Mouse (Mus musculus) liver, embryonic 13.5 days (tissue): ENCODE data around the gene Cyp3a13. TPM values are rescaled to one million over a fixed set of nuclear protein-coding genes. Genes with fewer than 3 reads are reported as not detected.
"Not testable (repeated sequence)": the region's sequence is repeated elsewhere in the genome, so short reads cannot be mapped to it uniquely, and the experiment has no call there.

Experiments
- ATAC-seq: fragments of 200-750 bp; cut with Nextera tagmentation; 2 replicates; pipeline ENCODE4 v1.8.0; 2017; ENCODE audit warnings: low read depth, mild to moderate bottlenecking, moderate number of reproducible peaks, moderate library complexity
- DNase-seq: peaks from one replicate; pipeline ENCODE4 v3.0.0; 2022
- H3K27ac ChIP-seq: fragments of 300-500 bp; sonication (generic); 2 replicates; pipeline ENCODE4 v1.5.1; 2015; ENCODE audit warnings: moderate library complexity, mild to moderate bottlenecking, inconsistent platforms
- H3K27me3 ChIP-seq: fragments of 300-500 bp; sonication (generic); 2 replicates; pipeline ENCODE4 v1.6.1; 2015; ENCODE audit warnings: mild to moderate bottlenecking, inconsistent platforms
- H3K36me3 ChIP-seq: fragments of 300-500 bp; sonication (generic); 2 replicates; pipeline ENCODE4 v1.6.1; 2015; ENCODE audit warnings: mild to moderate bottlenecking, inconsistent platforms
- H3K4me1 ChIP-seq: fragments of 300-500 bp; sonication (generic); replicated peaks from 2 replicates; pipeline ENCODE4 v1.6.1; 2015; ENCODE audit warnings: inconsistent platforms
- H3K4me2 ChIP-seq: fragments of 300-500 bp; sonication (generic); 2 replicates; pipeline ENCODE4 v1.6.1; 2015; ENCODE audit warnings: inconsistent platforms, mild to moderate bottlenecking, moderate library complexity
- H3K4me3 ChIP-seq: fragments of 300-500 bp; sonication (generic); replicated peaks from 2 replicates; pipeline ENCODE4 v1.5.1; 2015; ENCODE audit warnings: mild to moderate bottlenecking, inconsistent platforms
- H3K9ac ChIP-seq: fragments of 300-500 bp; sonication (generic); 2 replicates; pipeline ENCODE4 v1.6.1; 2015; ENCODE audit warnings: mild to moderate bottlenecking, inconsistent platforms
- H3K9me3 ChIP-seq: fragments of 300-500 bp; sonication (generic); replicated peaks from 2 replicates; pipeline ENCODE4 v1.6.1; 2016; ENCODE audit warnings: inconsistent platforms
- WGBS: fragments of 180-500 bp; shearing (Covaris S2); methylation state at CpG from one replicate; pipeline ENCODE4 v1.1.7; 2015; ENCODE audit not compliant: insufficient replicate concordance; 5-methylcytosine and 5-hydroxymethylcytosine counted together
- polyA plus RNA-seq: library from polyadenylated mRNA; unstranded; fragments of >200 nt; fragmentation: Nextera tagmentation; extraction: Ambion mirVana; gene quantifications from 2 replicates; pipeline ENCODE4 v1.2.1, GENCODE M21; 2015

Gene Cyp3a13
- polyA plus RNA-seq, 1 experiment from 2014 or later, result 1.5 TPM

DNA sequence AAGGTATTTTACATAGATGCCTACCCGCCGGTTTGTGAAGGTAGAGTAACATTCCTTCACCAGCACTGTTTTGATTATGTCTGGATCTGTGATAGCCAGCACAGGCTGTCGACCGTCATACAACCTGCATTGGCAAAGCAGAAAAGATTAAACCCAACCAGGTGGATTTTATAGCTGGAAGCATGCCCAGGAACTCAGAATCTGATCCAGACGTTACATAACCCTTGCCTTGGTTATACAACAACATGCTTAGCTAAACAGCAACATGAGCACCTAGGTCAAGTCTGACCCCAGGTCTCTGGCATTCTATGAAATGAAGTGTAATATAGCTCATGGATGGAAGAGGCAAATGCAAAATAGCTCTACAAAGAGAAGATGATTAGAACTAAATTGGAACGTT lies 5.9 kb downstream of the Cyp3a13 start:
- H3K27me3 ChIP-seq, result no peaks in the 10 kb centered on the region
- no peak for DNase-seq
- 53% methylated on average over 6 of the region's 6 CpGs for WGBS

DNA sequence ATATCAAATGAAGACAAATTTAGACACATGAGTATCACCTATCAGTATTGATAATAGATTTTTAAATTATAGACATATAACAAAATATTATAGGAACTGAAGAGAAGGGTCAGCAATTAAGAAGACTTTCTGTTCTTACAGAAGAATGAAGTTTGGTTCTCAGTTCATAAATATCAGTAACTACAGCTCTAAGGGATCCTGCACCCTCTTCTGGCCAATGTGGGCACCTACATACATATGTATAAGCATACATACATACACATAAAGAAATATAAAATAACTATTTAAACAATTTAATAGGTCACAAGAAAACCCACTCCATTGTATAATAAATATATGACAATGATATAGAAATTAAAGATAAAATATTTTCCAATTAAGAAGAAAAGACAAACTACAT lies 6.9 kb downstream of the Cyp3a13 start:
- H3K27ac ChIP-seq, result no peak overlapping the region
- H3K4me3 ChIP-seq, result no peak overlapping the region
- no peak overlapping the region for H3K4me2 ChIP-seq
- no peak overlapping the region for H3K9ac ChIP-seq
- DNase-seq (no peak), ATAC-seq (no peak)
- no peaks in the 10 kb centered on the region for H3K27me3 ChIP-seq
- no peaks in the 10 kb centered on the region for H3K9me3 ChIP-seq
- no peaks in the 10 kb centered on the region for H3K36me3 ChIP-seq
- no peaks in the 10 kb centered on the region for H3K4me1 ChIP-seq

More for the DNA sequence above, 5.9 kb downstream of the Cyp3a13 start:
- no peaks in the 10 kb centered on the region for H3K9me3 ChIP-seq
- no peaks in the 10 kb centered on the region for H3K36me3 ChIP-seq
- H3K27ac ChIP-seq, result no peak overlapping the region
- H3K4me1 ChIP-seq, result no peaks in the 10 kb centered on the region
- ATAC-seq, result no peak
- no peak overlapping the region for H3K4me3 ChIP-seq
- no peak overlapping the region for H3K9ac ChIP-seq
- H3K4me2 ChIP-seq, result no peak overlapping the region

DNA sequence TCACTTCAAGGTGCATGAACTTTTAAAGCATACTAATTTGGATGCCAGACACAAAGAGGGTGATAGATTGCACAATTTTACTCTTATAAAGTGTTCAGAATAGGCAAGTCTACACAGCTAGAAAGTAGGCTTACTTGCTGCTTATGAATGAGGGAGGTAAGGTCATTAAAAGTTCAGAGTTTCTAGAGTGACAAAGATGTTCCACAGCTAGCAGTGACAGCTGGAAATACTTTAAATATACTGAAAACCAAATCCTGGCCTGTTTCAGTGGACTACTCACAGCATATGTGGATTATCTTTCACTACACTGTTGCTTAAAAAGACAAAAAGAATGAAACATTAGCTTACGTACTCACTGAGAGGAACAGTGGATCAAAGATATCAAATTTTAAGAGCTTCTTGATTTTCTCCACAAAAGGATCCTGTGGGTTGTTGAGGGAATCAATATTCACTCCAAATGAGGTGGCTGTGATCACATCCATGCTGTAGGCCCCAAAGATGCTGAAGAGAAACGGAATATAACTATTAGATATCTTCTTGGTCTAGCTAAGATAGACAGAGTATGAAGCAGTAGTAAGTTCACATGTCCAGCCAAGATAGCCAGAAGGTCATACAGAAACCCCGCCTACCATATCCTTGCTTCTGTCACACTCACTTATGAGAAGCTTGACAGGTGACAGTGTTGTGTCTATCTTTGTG lies 11.7 kb downstream of the Cyp3a13 start:
- no peaks in the 10 kb centered on the region for H3K9me3 ChIP-seq
- no peak overlapping the region for H3K4me2 ChIP-seq
- WGBS, result 68% methylated on average over 3 of the region's 3 CpGs
- ATAC-seq (no peak), DNase-seq (no peak)
- no peak overlapping the region for H3K9ac ChIP-seq
- no peaks in the 10 kb centered on the region for H3K36me3 ChIP-seq
- H3K27ac ChIP-seq, result no peak overlapping the region
- no peak overlapping the region for H3K4me3 ChIP-seq
- H3K27me3 ChIP-seq, result no peaks in the 10 kb centered on the region
- H3K4me1 ChIP-seq, result no peaks in the 10 kb centered on the region

DNA sequence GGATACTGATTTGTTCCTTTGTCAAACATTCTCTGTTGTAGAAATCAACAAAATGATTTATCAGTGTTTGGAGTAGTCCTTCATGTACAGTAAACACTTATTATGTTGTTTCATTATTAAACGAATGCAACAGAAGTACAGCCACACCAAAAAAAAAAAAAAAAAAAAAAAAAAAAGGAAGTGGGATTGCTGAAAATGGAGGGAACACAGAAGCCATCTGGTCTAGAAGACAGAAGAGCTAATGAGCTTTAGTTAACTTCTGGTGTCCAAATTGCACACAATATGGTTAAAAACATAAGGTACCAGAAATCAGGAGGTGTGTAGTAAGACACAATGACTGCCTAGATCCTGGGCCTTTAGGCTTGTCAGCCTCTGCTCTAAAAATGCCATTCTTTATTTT lies 23.6 kb downstream of the Cyp3a13 start:
- no peak for ATAC-seq
- DNase-seq, result no peak
- no peaks in the 10 kb centered on the region for H3K4me1 ChIP-seq
- no peaks in the 10 kb centered on the region for H3K9me3 ChIP-seq
- H3K4me3 ChIP-seq, result no peak overlapping the region
- H3K9ac ChIP-seq, result no peak overlapping the region
- H3K36me3 ChIP-seq, result no peaks in the 10 kb centered on the region
- 34% methylated on average over 1 of the region's 1 CpGs for WGBS
- no peaks in the 10 kb centered on the region for H3K27me3 ChIP-seq
- H3K4me2 ChIP-seq, result no peak overlapping the region
- no peak overlapping the region for H3K27ac ChIP-seq

DNA sequence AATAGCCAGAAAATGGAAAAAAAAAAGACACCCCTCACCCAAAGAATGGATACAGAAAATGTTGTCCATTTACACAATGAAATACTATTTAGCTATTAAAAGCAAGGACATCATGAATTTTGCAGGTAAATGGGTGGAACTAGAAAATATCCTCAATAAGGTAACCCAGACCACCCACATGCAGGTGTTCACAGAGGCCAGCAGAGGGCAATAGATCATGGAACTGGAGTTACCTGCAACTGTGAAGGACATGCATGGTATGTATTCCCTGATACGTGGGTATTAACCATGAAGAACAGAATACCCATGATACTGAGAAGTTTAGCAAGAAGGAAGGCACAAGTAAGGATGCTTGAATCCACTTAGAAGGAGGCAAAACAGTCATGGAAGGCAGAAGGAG lies 28.5 kb downstream of the Cyp3a13 start:
- ATAC-seq (no peak), DNase-seq (no peak)
- no peaks in the 10 kb centered on the region for H3K27me3 ChIP-seq
- H3K36me3 ChIP-seq, result no peaks in the 10 kb centered on the region
- 47% methylated on average over 1 of the region's 1 CpGs for WGBS
- H3K4me2 ChIP-seq, result no peak overlapping the region
- H3K9me3 ChIP-seq, result no peaks in the 10 kb centered on the region
- no peaks in the 10 kb centered on the region for H3K4me1 ChIP-seq
- H3K27ac ChIP-seq, result no peak overlapping the region
- H3K9ac ChIP-seq, result no peak overlapping the region
- no peak overlapping the region for H3K4me3 ChIP-seq

DNA sequence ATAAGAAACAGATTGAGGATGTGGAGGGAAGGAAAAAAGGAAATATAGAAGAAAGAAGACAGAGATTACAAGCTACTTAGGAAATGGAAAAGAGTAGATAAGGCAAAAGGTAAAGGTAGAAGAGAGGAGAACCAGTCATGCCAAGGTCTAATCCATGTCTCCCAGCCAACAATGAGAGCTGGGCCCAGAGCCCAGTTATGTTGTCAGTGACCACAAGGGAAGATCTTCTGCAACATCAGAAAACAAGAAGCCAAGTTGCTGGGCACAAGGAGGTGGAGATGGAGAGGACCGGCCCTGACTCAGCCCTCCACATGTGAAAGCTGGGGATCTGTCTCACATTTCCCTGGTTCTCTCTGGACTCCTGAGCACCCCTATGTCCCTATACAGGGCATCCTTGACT lies 33.8 kb downstream of the Cyp3a13 start:
- no peaks in the 10 kb centered on the region for H3K27me3 ChIP-seq
- no peak overlapping the region for H3K4me3 ChIP-seq
- 81% methylated on average over 1 of the region's 1 CpGs for WGBS
- ATAC-seq (no peak), DNase-seq (no peak)
- no peaks in the 10 kb centered on the region for H3K4me1 ChIP-seq
- no peak overlapping the region for H3K9ac ChIP-seq
- H3K9me3 ChIP-seq, result no peaks in the 10 kb centered on the region
- H3K36me3 ChIP-seq, result no peaks in the 10 kb centered on the region
- no peak overlapping the region for H3K27ac ChIP-seq
- H3K4me2 ChIP-seq, result no peak overlapping the region

DNA sequence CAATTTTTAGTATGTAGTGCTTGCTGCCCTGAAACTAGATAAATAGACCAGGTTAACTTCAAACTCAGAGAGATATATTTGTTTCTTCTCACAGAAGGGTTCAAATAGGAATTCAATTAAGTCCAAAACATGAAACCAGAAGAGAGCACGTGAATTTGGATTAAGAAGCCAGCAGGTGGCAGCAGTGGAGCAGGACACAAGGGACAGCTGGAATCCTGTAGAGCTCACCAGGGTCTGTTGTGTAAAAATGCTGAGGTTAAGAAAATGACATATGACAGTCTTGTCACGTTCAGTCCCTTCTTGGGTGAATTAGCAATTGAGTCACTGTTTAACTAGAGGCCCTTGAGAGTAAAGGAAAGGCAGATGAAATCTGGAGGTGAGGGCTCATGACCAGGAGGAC lies 35.5 kb downstream of the Cyp3a13 start:
- no peak overlapping the region for H3K27ac ChIP-seq
- H3K9ac ChIP-seq, result no peak overlapping the region
- H3K4me1 ChIP-seq, result no peaks in the 10 kb centered on the region
- H3K4me3 ChIP-seq, result no peak overlapping the region
- DNase-seq (peak; percentile 9), ATAC-seq (no peak)
- H3K27me3 ChIP-seq, result no peaks in the 10 kb centered on the region
- no peaks in the 10 kb centered on the region for H3K36me3 ChIP-seq
- H3K9me3 ChIP-seq, result no peaks in the 10 kb centered on the region
- WGBS, result 3% methylated on average over 2 of the region's 2 CpGs
- no peak overlapping the region for H3K4me2 ChIP-seq

DNA sequence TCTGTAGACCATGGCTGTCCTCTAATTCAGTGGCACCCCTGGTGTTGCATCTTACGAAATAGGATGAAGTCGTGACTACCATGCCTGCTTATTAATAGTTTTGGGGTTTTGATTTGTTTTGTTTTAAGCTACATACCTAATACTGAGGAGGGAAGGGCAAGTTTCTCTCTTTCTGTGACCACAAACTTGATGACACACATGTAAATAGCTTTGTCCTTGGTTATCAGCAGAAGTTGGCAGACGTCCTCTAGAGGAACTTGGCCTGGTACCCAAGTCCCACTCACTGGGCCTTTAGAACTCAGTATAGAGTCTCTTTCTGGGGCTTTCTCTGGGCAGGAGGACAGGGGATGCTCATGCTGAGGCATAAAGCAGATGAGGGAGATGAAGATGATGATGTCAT lies 38.1 kb downstream of the Cyp3a13 start:
- H3K9me3 ChIP-seq, result no peaks in the 10 kb centered on the region
- no peak for ATAC-seq
- H3K27ac ChIP-seq, result no peak overlapping the region
- DNase-seq, result no peak
- H3K9ac ChIP-seq, result no peak overlapping the region
- no peak overlapping the region for H3K4me2 ChIP-seq
- H3K36me3 ChIP-seq, result no peaks in the 10 kb centered on the region
- WGBS, result 38% methylated on average over 3 of the region's 3 CpGs
- H3K27me3 ChIP-seq, result no peaks in the 10 kb centered on the region
- H3K4me1 ChIP-seq, result no peaks in the 10 kb centered on the region
- H3K4me3 ChIP-seq, result no peak overlapping the region

DNA sequence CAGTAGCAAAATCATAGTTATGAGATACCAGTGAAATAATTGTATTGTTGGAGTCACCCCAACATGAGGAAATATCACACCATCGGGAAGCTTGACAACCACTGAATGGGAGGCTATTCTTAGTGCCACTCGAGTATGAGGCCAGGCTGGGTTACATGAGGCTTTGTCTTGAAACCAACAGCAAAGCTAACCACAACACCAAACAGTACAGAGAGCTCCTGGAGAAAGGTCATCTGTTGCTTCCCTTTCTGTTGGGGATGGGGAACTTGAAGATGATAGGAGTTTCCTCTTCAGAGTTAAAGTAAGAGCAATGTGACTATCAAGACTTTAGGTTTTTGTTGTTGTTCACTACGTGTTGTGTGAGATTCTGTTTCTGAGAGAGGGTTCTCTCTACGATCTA lies 38.5 kb downstream of the Cyp3a13 start:
- Histone ChIP-seq H3K4me2 (no peak overlapping the region), H3K36me3 (no peaks in the 10 kb centered on the region), H3K4me3 (no peak overlapping the region), H3K4me1 (no peaks in the 10 kb centered on the region), H3K9ac (no peak overlapping the region), H3K27me3 (no peaks in the 10 kb centered on the region), H3K27ac (no peak overlapping the region), H3K9me3 (no peaks in the 10 kb centered on the region)
- ATAC-seq (no peak), DNase-seq (no peak)
- 18% methylated on average over 4 of the region's 4 CpGs for WGBS

DNA sequence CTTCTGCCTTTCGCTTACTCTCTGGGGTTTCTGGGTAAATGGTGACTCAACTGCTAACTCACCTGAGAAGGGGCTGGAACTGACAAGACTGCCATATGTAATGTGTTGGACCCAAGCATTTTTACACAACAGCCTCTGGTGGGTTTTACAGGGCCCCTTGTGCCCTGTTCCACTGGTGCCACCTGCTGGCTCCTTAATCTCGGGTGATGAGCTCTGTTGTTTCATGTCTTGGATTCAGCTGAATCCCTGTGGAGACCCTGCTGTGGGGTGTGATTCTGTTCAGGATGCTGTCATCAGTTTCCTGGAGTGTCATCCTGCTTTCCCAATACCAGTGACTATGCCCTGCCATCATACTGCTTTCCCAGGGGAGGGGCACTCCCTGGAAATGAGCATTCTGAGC lies 43.6 kb downstream of the Cyp3a13 start:
- Histone ChIP-seq H3K4me2 (no peak overlapping the region), H3K27ac (no peak overlapping the region), H3K9ac (no peak overlapping the region), H3K27me3 (no peaks in the 10 kb centered on the region), H3K4me3 (no peak overlapping the region), H3K9me3 (no peaks in the 10 kb centered on the region), H3K36me3 (no peaks in the 10 kb centered on the region), H3K4me1 (no peaks in the 10 kb centered on the region)
- 33% methylated on average over 2 of the region's 2 CpGs for WGBS
- DNase-seq (no peak), ATAC-seq (no peak)

DNA sequence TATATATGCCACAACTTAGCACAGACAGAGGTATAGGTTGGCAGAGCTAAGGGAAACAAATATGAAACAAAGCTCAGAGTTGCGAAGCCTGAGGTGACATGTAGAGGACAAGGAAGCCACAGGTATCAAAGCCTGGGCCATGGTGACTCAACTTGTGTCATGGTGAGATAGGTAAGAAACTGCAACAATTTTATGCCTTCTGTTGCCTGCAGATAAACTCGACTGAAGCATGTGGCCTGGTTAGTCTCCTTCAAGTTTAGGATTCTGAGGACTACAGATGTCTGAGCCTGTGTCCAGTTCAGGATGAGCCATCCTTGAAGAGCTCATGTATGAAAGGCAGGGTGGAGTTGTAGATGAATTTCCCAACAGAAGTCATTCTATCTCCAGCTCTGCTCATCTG lies 46.4 kb downstream of the Cyp3a13 start:
- no peaks in the 10 kb centered on the region for H3K36me3 ChIP-seq
- H3K27ac ChIP-seq, result no peak overlapping the region
- no peaks in the 10 kb centered on the region for H3K27me3 ChIP-seq
- no peak overlapping the region for H3K4me2 ChIP-seq
- H3K9ac ChIP-seq, result no peak overlapping the region
- ATAC-seq (no peak), DNase-seq (no peak)
- H3K9me3 ChIP-seq, result no peaks in the 10 kb centered on the region
- H3K4me1 ChIP-seq, result no peaks in the 10 kb centered on the region
- 40% methylated on average over 2 of the region's 2 CpGs for WGBS
- H3K4me3 ChIP-seq, result no peak overlapping the region

DNA sequence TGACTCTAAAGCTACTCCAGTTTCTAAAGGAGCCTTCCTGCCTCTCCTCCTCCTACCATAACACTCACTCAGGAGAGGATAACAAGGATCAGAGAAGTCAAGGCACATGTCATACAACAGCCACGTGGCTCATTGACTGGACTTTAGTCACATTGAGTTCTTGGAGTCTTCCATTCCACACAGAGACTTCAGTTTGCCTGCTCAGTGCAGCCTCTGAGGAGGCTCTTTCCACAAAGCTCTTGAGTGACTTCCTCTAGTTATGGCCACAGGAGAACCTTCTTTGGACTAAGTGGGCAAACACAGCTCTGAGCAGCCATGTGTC lies 49.1 kb downstream of the Cyp3a13 start:
- not testable (repeated sequence) for H3K4me1 ChIP-seq, ATAC-seq, DNase-seq, H3K27ac ChIP-seq, H3K9me3 ChIP-seq, H3K27me3 ChIP-seq, H3K4me2 ChIP-seq, H3K4me3 ChIP-seq, H3K9ac ChIP-seq, H3K36me3 ChIP-seq
- 12% methylated on average over 1 of the region's 1 CpGs for WGBS
